Mouse (Mus musculus): ENCODE results near the gene Erc2. TPM values are rescaled to one million over a fixed set of nuclear protein-coding genes. Genes with fewer than 3 reads are reported as not detected.

The Erc2 gene
- polyA plus RNA-seq, 1 experiment: 0.53 TPM

- Histone ChIP-seq H3K36me3 (ENCODE audit: control insufficient read depth, insufficient read depth) (no peaks in the 10 kb centered on the region), H3K4me2 (ENCODE audit: low read depth) (no peak overlapping the region), H3K27me3 (ENCODE audit: control insufficient read depth, insufficient read depth, insufficient read length) (no peaks in the 10 kb centered on the region), H3K79me2 (ENCODE audit: control insufficient read depth, insufficient read depth) (no peaks in the 10 kb centered on the region), H3K4me3 (no peak overlapping the region), H3ac (ENCODE audit: control insufficient read depth, insufficient read length) (no peak overlapping the region)
- TF ChIP-seq CEBPB (IDR thresholded peaks at IDR 0.05; ENCODE audit: insufficient read depth, poor library complexity, severe bottlenecking) (no peak), TCF3 (IDR thresholded peaks at IDR 0.05; ENCODE audit: insufficient read length, low read depth) (no peak), E2F4 (IDR thresholded peaks at IDR 0.05; ENCODE audit: insufficient read depth) (no peak), MYOD1 (IDR thresholded peaks at IDR 0.05; ENCODE audit: control insufficient read depth in 1 of 3, insufficient read length in 2 of 3, low read depth in 2 of 3) (no peak), MAX (IDR thresholded peaks at IDR 0.05; ENCODE audit: low read depth) (no peak), POLR2AphosphoS2 (IDR thresholded peaks at IDR 0.05; ENCODE audit: insufficient read length, low read depth) (no peak), REST (IDR thresholded peaks at IDR 0.05; ENCODE audit: insufficient read depth, insufficient read length) (no peak), SRF (IDR thresholded peaks at IDR 0.05; ENCODE audit: control insufficient read depth, insufficient read length, low read depth) (no peak), POLR2A (IDR thresholded peaks at IDR 0.05; ENCODE audit: insufficient read length, low read depth) (no peak), USF1 (IDR thresholded peaks at IDR 0.05; ENCODE audit: low read depth) (no peak), TCF12 (IDR thresholded peaks at IDR 0.05; ENCODE audit: insufficient read depth, poor library complexity, severe bottlenecking) (no peak), MYOG (IDR thresholded peaks at IDR 0.05; ENCODE audit: control insufficient read depth in 1 of 3, insufficient read depth in 1 of 3, insufficient read length in 2 of 3, low read depth in 2 of 3) (no peak)
Measured at GRCm38 (mm10) chr14:28376208-28376805, 754.1 kb downstream of the Erc2 start.

DNA sequence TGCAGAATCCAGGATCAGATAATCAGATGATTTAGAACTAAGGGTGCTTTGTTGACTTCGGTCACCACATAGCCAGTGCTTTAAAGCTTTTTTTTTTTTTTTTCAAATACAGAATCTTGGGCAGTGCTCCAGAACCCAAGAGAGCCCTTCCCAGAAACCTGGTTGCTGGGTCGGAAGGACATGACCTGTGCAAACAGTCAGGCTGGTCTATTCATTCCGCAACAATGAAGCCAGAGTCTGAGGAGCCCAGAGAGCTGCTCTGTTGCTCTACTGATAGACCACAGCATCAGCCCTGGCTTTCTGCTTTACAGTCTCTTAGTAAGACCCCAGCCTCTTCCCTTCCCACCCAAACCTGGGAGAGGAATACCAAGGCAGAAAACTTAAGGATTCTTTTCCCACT, 755.3 kb downstream of the Erc2 start:
- Histone ChIP-seq H3ac (ENCODE audit: control insufficient read depth, insufficient read length) (no peak overlapping the region), H3K4me3 (no peak overlapping the region), H3K4me2 (ENCODE audit: low read depth) (no peak overlapping the region), H3K27me3 (ENCODE audit: control insufficient read depth, insufficient read depth, insufficient read length) (no peaks in the 10 kb centered on the region), H3K36me3 (ENCODE audit: control insufficient read depth, insufficient read depth) (no peaks in the 10 kb centered on the region), H3K79me2 (ENCODE audit: control insufficient read depth, insufficient read depth) (no peaks in the 10 kb centered on the region)
- TF ChIP-seq POLR2AphosphoS2 (IDR thresholded peaks at IDR 0.05; ENCODE audit: insufficient read length, low read depth) (no peak), MAX (IDR thresholded peaks at IDR 0.05; ENCODE audit: low read depth) (no peak), CEBPB (IDR thresholded peaks at IDR 0.05; ENCODE audit: insufficient read depth, poor library complexity, severe bottlenecking) (no peak), TCF12 (IDR thresholded peaks at IDR 0.05; ENCODE audit: insufficient read depth, poor library complexity, severe bottlenecking) (no peak), TCF3 (IDR thresholded peaks at IDR 0.05; ENCODE audit: insufficient read length, low read depth) (no peak), SRF (IDR thresholded peaks at IDR 0.05; ENCODE audit: control insufficient read depth, insufficient read length, low read depth) (no peak), MYOG (IDR thresholded peaks at IDR 0.05; ENCODE audit: control insufficient read depth in 1 of 3, insufficient read depth in 1 of 3, insufficient read length in 2 of 3, low read depth in 2 of 3) (no peak), USF1 (IDR thresholded peaks at IDR 0.05; ENCODE audit: low read depth) (no peak), MYOD1 (IDR thresholded peaks at IDR 0.05; ENCODE audit: control insufficient read depth in 1 of 3, insufficient read length in 2 of 3, low read depth in 2 of 3) (no peak), POLR2A (IDR thresholded peaks at IDR 0.05; ENCODE audit: insufficient read length, low read depth) (no peak), REST (IDR thresholded peaks at IDR 0.05; ENCODE audit: insufficient read depth, insufficient read length) (no peak), E2F4 (IDR thresholded peaks at IDR 0.05; ENCODE audit: insufficient read depth) (no peak)

DNA sequence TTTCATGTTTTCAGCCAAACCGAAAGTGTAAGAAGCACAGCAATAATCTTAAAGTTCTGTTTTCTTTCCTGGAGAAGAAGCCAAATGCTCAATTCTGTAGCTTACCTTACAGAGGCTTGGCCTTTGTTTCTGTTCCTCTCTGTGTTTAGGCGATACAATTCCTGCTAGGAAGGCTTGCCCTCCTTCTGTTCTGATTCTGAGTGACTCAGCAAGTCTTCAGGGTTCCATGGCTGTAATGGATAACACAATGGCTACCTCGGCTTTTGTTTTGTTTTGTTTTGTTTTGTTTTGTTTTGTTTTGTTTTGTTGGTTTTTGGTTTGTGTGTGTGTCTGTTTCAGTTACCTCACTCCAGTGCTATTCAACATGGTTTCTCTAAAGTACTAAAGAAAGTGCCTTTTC, 757.9 kb downstream of the Erc2 start:
- Histone ChIP-seq H3K4me2 (ENCODE audit: low read depth) (no peak overlapping the region), H3K27me3 (ENCODE audit: control insufficient read depth, insufficient read depth, insufficient read length) (no peaks in the 10 kb centered on the region), H3ac (ENCODE audit: control insufficient read depth, insufficient read length) (no peak overlapping the region), H3K79me2 (ENCODE audit: control insufficient read depth, insufficient read depth) (no peaks in the 10 kb centered on the region), H3K36me3 (ENCODE audit: control insufficient read depth, insufficient read depth) (no peaks in the 10 kb centered on the region), H3K4me3 (no peak overlapping the region)
- TF ChIP-seq SRF (IDR thresholded peaks at IDR 0.05; ENCODE audit: control insufficient read depth, insufficient read length, low read depth) (no peak), TCF3 (IDR thresholded peaks at IDR 0.05; ENCODE audit: insufficient read length, low read depth) (no peak), MYOD1 (IDR thresholded peaks at IDR 0.05; ENCODE audit: control insufficient read depth in 1 of 3, insufficient read length in 2 of 3, low read depth in 2 of 3) (no peak), E2F4 (IDR thresholded peaks at IDR 0.05; ENCODE audit: insufficient read depth) (no peak), MYOG (IDR thresholded peaks at IDR 0.05; ENCODE audit: control insufficient read depth in 1 of 3, insufficient read depth in 1 of 3, insufficient read length in 2 of 3, low read depth in 2 of 3) (no peak)

GRCm38 (mm10) chr14:28381801-28382550, 759.7 kb downstream of the Erc2 start:
- no peak overlapping the region for H3ac ChIP-seq (ENCODE audit: control insufficient read depth, insufficient read length)
- H3K4me3 ChIP-seq: no peak overlapping the region
- H3K36me3 ChIP-seq (ENCODE audit: control insufficient read depth, insufficient read depth): no peaks in the 10 kb centered on the region
- TF ChIP-seq POLR2AphosphoS2 (IDR thresholded peaks at IDR 0.05; ENCODE audit: insufficient read length, low read depth) (no peak), POLR2A (IDR thresholded peaks at IDR 0.05; ENCODE audit: insufficient read length, low read depth) (no peak), SRF (IDR thresholded peaks at IDR 0.05; ENCODE audit: control insufficient read depth, insufficient read length, low read depth) (no peak), TCF3 (IDR thresholded peaks at IDR 0.05; ENCODE audit: insufficient read length, low read depth) (no peak), TCF12 (IDR thresholded peaks at IDR 0.05; ENCODE audit: insufficient read depth, poor library complexity, severe bottlenecking) (no peak), MYOD1 (IDR thresholded peaks at IDR 0.05; ENCODE audit: control insufficient read depth in 1 of 3, insufficient read length in 2 of 3, low read depth in 2 of 3) (no peak), E2F4 (IDR thresholded peaks at IDR 0.05; ENCODE audit: insufficient read depth) (no peak), REST (IDR thresholded peaks at IDR 0.05; ENCODE audit: insufficient read depth, insufficient read length) (no peak), CEBPB (IDR thresholded peaks at IDR 0.05; ENCODE audit: insufficient read depth, poor library complexity, severe bottlenecking) (no peak), MYOG (IDR thresholded peaks at IDR 0.05; ENCODE audit: control insufficient read depth in 1 of 3, insufficient read depth in 1 of 3, insufficient read length in 2 of 3, low read depth in 2 of 3) (no peak), USF1 (IDR thresholded peaks at IDR 0.05; ENCODE audit: low read depth) (no peak), MAX (IDR thresholded peaks at IDR 0.05; ENCODE audit: low read depth) (no peak)
- H3K4me2 ChIP-seq (ENCODE audit: low read depth): no peak overlapping the region
- no peaks in the 10 kb centered on the region for H3K79me2 ChIP-seq (ENCODE audit: control insufficient read depth, insufficient read depth)
- no peaks in the 10 kb centered on the region for H3K27me3 ChIP-seq (ENCODE audit: control insufficient read depth, insufficient read depth, insufficient read length)
